Mouse (Mus musculus) embryonic facial prominence, embryonic 11.5 days (tissue): Measurements from ENCODE around the gene Dnm1. TPM values are rescaled to one million over a fixed set of nuclear protein-coding genes. Genes with fewer than 3 reads are reported as not detected.

Experiments
- ATAC-seq: fragments of 200-750 bp; cut with Nextera tagmentation; replicated peaks from 2 replicates; pipeline ENCODE4 v1.8.0; 2017; ENCODE audit warnings: low read depth; ENCODE audit not compliant: insufficient number of reproducible peaks, low FRiP score, low TSS enrichment
- DNase-seq: peaks from one replicate; pipeline ENCODE4 v3.0.0-alpha.2; 2015; ENCODE audit warnings: low spot score
- H3K27ac ChIP-seq: fragments of 300-500 bp; sonication (generic); replicated peaks from 2 replicates; pipeline ENCODE4 v1.5.1; 2014; ENCODE audit warnings: mild to moderate bottlenecking, low read depth, low read length, control low read depth
- H3K27me3 ChIP-seq: fragments of 300-500 bp; sonication (generic); 2 replicates; pipeline ENCODE4 v1.6.1; 2014; ENCODE audit warnings: mild to moderate bottlenecking, low read length, moderate library complexity, mixed read lengths; ENCODE audit not compliant: control insufficient read depth, insufficient read depth
- H3K36me3 ChIP-seq: fragments of 300-500 bp; sonication (generic); replicated peaks from 2 replicates; pipeline ENCODE4 v1.6.1; 2014; ENCODE audit warnings: low read depth, mild to moderate bottlenecking, low read length, moderate library complexity, mixed read lengths; ENCODE audit not compliant: control insufficient read depth, insufficient read depth
- H3K4me1 ChIP-seq: fragments of 300-500 bp; sonication (generic); 2 replicates; pipeline ENCODE4 v1.6.1; 2014; ENCODE audit warnings: low read length, mixed read lengths; ENCODE audit not compliant: control insufficient read depth, insufficient read depth
- H3K4me2 ChIP-seq: fragments of 300-500 bp; sonication (generic); 2 replicates; pipeline ENCODE4 v1.6.1; 2014; ENCODE audit warnings: low read depth, mild to moderate bottlenecking, control low read depth, low read length, moderate library complexity
- H3K4me3 ChIP-seq: fragments of 300-500 bp; sonication (generic); 2 replicates; pipeline ENCODE4 v1.5.1; 2014; ENCODE audit warnings: low read depth, low read length, control low read depth
- H3K9ac ChIP-seq: fragments of 300-500 bp; sonication (generic); replicated peaks from 2 replicates; pipeline ENCODE4 v1.6.1; 2014; ENCODE audit warnings: mild to moderate bottlenecking, control low read depth, low read length
- H3K9me3 ChIP-seq: fragments of 300-500 bp; sonication (generic); replicated peaks from 2 replicates; pipeline ENCODE4 v1.6.1; 2016; ENCODE audit warnings: mild to moderate bottlenecking, low read length, inconsistent platforms, mixed read lengths; ENCODE audit not compliant: control insufficient read depth
- WGBS: fragments of 180-500 bp; shearing (Covaris S2); extraction: QIAGEN DNeasy Blood & Tissue Kit; methylation state at CpG from one replicate; pipeline ENCODE4 v1.1.7; 2014; 5-methylcytosine and 5-hydroxymethylcytosine counted together
- polyA plus RNA-seq: library from polyadenylated mRNA; unstranded; fragments of >200 nt; fragmentation: Nextera tagmentation; extraction: Ambion mirVana; gene quantifications from 2 replicates; pipeline ENCODE4 v1.2.1, GENCODE M21; 2014

The Dnm1 gene
- polyA plus RNA-seq, 1 experiment from 2014 or later: 31.0 TPM

GRCm38 (mm10) chr2:32387706-32388490 lies 34.8 kb upstream of the Dnm1 start, which contains the start of gene Lcn2:
Gene Lcn2 (minus strand): TSS chr2:32388252.
- ATAC-seq (no peak), DNase-seq (no peak)
- Histone ChIP-seq H3K27ac (no peak within 1 kb of the TSS), H3K36me3 (no peaks in the 10 kb centered on the region), H3K4me1 (no peaks in the 10 kb centered on the region; the same call in 1 of the 2 replicates), H3K4me3 (no peak within 1 kb of the TSS), H3K9ac (no peak within 1 kb of the TSS), H3K27me3 (no peaks in the 10 kb centered on the region), H3K4me2 (no peak within 1 kb of the TSS), H3K9me3 (no peaks in the 10 kb centered on the region)
- 71% methylated on average over 5 of the region's 5 CpGs for WGBS

- H3K4me1 ChIP-seq: peaks cover 4% of the 10 kb centered on the region
- no peak overlapping the region for H3K9ac ChIP-seq
- DNase-seq (no peak), ATAC-seq (no peak)
- H3K27me3 ChIP-seq: no peaks in the 10 kb centered on the region
- no peak overlapping the region for H3K4me2 ChIP-seq
- no peaks in the 10 kb centered on the region for H3K9me3 ChIP-seq
- H3K27ac ChIP-seq: no peak overlapping the region
- no peak overlapping the region for H3K4me3 ChIP-seq
- WGBS: 83% methylated on average over 2 of the region's 2 CpGs
- no peaks in the 10 kb centered on the region; the same call in none of the 2 replicates for H3K36me3 ChIP-seq
Observed at GRCm38 (mm10) chr2:32382689-32383088, 29.6 kb upstream of the Dnm1 start.

DNA sequence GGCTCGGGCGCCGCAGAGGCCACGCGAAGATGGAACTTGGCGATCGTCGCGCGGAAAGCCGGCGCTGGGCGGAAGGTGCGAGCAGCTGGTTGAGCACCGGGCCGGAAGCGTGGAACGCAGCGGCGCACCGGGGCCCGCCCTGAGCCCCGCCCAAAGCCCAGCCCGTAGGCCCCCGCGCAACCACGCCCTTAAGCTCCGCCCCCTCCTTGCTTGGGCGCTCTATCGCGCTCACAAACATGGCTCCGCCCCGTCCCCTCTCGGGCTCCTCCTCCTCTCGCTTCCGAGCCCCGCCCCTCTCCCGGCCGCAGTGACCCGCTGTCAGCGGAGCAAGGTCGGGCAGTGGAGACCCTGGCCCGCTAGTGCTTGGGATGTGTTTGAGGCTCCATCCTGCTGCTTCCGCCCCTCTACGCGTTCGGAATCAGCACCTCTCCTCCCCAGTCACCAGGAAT lies 28.7 kb upstream of the Dnm1 start, which contains the start of gene 1110008P14Rik:
TSS of gene 1110008P14Rik (minus strand) at position 164 of the 449 bp plus-strand sequence.
- WGBS: 0% methylated on average over 39 of the region's 47 CpGs
- peak within 1 kb of the TSS; percentile 62 for H3K4me3 ChIP-seq
- no peaks in the 10 kb centered on the region for H3K27me3 ChIP-seq
- ATAC-seq (peak; percentile 72), DNase-seq (peak; percentile 96)
- H3K27ac ChIP-seq: no peak within 1 kb of the TSS
- no peaks in the 10 kb centered on the region for H3K9me3 ChIP-seq
- H3K4me1 ChIP-seq: peaks cover 4% of the 10 kb centered on the region
- H3K9ac ChIP-seq: peak within 1 kb of the TSS; percentile 59
- H3K36me3 ChIP-seq: peaks cover 4% of the 10 kb centered on the region
- peak within 1 kb of the TSS; percentile 97 for H3K4me2 ChIP-seq

- peak; percentile 28 for DNase-seq
- H3K9ac ChIP-seq: peak overlapping the region; percentile 59
- H3K4me3 ChIP-seq: peak overlapping the region; percentile 62
- 1% methylated on average over 27 of the region's 27 CpGs for WGBS
- peaks cover 7% of the 10 kb centered on the region for H3K36me3 ChIP-seq
- peak overlapping the region; percentile 97 for H3K4me2 ChIP-seq
- peaks cover 4% of the 10 kb centered on the region for H3K4me1 ChIP-seq
- no peaks in the 10 kb centered on the region for H3K9me3 ChIP-seq
- no peak overlapping the region for H3K27ac ChIP-seq
- peak; percentile 32; the same call in 1 of the 2 replicates for ATAC-seq
- no peaks in the 10 kb centered on the region for H3K27me3 ChIP-seq
Observed at GRCm38 (mm10) chr2:32381141-32381774, 28.1 kb upstream of the Dnm1 start.

DNA sequence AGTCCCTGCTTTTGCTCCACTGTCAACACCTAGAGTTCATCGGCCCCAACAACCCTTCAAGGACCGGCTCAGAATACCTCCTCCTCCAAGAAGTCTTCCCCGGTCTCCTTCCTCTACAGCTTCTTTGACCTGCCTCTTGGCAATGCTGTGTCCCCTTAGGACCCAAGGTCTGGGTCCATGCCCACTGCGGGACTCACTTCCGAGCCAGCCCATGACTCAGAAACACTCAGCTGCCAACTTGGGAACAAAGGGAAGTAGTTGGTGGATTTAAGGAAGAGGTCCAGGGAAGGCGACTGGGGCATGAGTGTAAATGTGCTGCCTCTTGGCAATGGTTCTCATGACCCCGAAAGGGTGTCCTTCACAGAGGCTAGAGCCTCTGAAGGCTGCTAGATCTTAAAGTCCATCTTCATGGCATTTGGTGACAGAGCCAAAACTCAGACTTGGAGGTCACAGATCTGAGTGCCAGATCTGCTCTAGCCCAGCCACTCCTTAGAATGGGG lies 26.9 kb upstream of the Dnm1 start:
- H3K36me3 ChIP-seq: peaks cover 10% of the 10 kb centered on the region
- no peak overlapping the region for H3K4me2 ChIP-seq
- no peak overlapping the region for H3K27ac ChIP-seq
- DNase-seq: no peak
- H3K4me3 ChIP-seq: no peak overlapping the region
- H3K9ac ChIP-seq: no peak overlapping the region
- H3K27me3 ChIP-seq: no peaks in the 10 kb centered on the region
- H3K9me3 ChIP-seq: no peaks in the 10 kb centered on the region
- no peak for ATAC-seq
- WGBS: 91% methylated on average over 7 of the region's 7 CpGs
- H3K4me1 ChIP-seq: peaks cover 4% of the 10 kb centered on the region

DNA sequence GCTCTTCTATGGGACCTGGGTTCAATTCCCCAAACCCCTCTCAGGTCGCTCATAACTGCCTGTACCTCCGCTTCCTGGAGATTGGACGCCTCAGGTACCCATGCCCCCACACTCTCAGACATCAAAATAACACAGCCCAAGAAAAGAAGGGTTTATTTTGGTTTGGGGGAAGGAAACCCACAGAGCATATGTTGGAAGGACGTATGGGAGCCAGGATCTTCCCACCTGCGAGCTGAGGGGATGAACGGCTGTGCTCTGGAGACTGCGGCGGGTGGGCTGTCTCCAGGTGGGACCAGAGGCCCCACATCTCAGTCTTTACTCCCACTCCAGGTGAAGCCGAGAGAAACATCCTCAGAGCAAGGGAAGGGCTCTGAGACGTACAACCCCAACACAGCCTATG lies 23.8 kb upstream of the Dnm1 start:
- ATAC-seq (no peak), DNase-seq (no peak)
- 90% methylated on average over 10 of the region's 10 CpGs for WGBS
- Histone ChIP-seq H3K9me3 (no peaks in the 10 kb centered on the region), H3K4me1 (peaks cover 4% of the 10 kb centered on the region), H3K4me3 (no peak overlapping the region), H3K27me3 (no peaks in the 10 kb centered on the region), H3K36me3 (peaks cover 15% of the 10 kb centered on the region), H3K27ac (no peak overlapping the region), H3K4me2 (no peak overlapping the region), H3K9ac (no peak overlapping the region)

- Histone ChIP-seq H3K27me3 (no peaks in the 10 kb centered on the region), H3K9me3 (no peaks in the 10 kb centered on the region), H3K4me2 (no peak overlapping the region), H3K4me1 (no peaks in the 10 kb centered on the region), H3K4me3 (no peak overlapping the region), H3K36me3 (peaks cover 21% of the 10 kb centered on the region), H3K27ac (no peak overlapping the region), H3K9ac (no peak overlapping the region)
- ATAC-seq (no peak), DNase-seq (no peak)
- 89% methylated on average over 13 of the region's 13 CpGs for WGBS
Observed at GRCm38 (mm10) chr2:32375317-32375940, 22.3 kb upstream of the Dnm1 start.
